Mouse (Mus musculus): Measurements from ENCODE around the gene Pcdh11x. TPM values are rescaled to one million over a fixed set of nuclear protein-coding genes. Genes with fewer than 3 reads are reported as not detected.
"Not testable (repeated sequence)": the region's sequence is repeated elsewhere in the genome, so short reads cannot be mapped to it uniquely, and the experiment has no call there.

Gene Pcdh11x
- 0.34 and 0.44 TPM in 2 replicates for polyA plus RNA-seq (2012; rRNA removed)

DNA sequence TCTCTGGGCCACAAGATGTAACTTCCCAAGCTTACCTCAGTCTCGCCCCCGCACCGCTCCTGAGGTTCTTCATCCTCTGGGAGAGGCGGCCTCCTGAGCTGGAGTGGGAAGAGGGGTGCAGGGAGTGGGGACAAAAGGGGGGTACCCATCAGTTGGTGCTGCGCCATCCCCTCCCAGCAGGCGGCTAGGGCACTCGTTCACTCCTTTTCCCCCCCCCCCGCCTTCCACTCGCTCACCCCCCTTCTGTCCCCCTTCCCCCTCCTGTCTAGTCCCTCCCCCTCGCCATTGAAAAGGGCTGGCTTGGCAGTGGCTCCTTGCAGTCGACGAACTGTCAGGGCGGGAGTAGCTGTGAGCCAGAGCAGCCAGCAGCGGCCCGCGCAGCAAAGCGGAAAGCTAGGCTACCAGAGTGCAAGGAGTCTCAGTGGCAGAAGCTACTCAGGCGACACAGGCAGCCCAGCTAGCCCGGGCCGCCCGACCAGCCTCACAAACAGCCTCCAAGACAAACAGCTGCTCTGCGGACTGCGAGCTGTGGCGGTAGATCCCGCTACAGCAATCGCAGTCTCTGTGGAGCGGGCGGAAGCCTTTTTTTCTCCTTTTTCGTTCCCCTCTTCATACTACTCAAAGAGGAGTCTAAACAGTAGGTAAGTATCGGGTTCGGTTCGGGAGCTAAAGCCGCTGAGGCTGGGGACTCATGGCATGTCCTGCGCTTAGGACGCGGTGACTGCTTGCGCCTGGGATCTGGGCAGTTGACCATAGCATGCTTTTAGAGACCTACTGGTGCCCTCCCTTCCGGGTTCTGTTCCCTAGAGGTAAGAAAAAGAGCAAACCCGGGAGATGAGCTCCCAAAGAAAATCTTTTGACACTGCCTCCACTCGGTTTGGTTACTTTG is at the start of gene Pcdh11x:
Gene Pcdh11x (plus strand): TSS at position 249 of the 889 bp plus-strand sequence.
- no peak for DNase-seq (ENCODE audit: low spot score)

DNA sequence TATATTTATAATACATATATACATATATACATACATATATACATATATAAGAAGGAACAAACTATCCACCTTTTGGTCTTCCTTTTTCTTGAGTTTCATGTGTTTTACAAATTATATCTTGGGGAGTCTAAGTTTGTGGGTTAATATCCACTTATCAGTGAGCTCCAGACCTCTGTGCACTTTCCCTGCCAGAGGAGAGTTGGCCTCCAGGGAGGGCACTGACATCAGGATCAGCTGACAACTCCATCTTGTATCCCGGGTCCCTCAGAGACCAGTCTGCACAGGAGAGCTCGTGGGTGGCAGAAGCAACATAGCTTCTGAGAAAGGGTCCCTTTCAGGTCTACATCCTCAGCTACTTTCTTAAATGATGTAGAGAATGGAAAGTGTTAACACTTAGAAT is 30.0 kb upstream of the Pcdh11x start:
- no peak for DNase-seq (ENCODE audit: low spot score)

DNA sequence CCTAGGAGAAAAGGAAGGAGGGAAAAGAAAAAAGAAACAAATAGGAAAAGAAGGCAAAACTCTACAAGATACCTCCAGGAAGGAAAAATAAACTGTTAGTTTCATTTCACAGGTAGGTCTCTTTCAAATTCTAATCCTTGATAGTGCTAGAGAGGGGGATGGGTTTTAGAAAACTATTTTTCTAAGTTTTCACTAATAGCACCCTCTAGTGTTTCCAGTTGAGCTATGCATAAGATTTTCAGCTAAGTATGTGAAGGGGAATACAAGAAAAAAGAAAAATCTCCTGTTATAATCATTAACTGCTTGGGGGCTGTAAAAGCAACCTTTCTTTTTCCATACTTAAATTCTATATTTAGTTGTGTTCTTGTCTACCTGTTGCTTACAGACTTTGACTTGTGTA is 4.5 kb upstream of the Pcdh11x start:
- DNase-seq (ENCODE audit: low spot score): no peak

DNA sequence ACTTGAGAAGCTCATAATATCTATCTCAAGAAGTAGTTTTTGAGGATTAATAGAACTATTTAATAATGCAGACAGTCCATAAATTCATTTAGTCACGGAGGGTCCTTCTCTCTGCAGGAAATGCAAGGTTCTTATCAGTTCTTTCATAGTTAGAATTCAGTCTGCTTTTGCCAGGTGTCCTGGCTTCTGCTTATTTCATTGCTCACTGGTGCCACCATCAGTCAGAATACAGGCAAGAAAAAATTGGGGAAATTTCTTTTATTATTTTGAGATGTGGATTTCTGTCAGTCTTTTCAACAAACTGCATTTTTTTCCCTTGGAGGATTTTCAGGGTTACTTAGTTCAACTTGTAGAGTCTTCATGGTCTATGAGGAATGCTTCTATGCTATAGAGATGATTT is 2.6 kb upstream of the Pcdh11x start:
- no peak for DNase-seq (ENCODE audit: low spot score)

DNA sequence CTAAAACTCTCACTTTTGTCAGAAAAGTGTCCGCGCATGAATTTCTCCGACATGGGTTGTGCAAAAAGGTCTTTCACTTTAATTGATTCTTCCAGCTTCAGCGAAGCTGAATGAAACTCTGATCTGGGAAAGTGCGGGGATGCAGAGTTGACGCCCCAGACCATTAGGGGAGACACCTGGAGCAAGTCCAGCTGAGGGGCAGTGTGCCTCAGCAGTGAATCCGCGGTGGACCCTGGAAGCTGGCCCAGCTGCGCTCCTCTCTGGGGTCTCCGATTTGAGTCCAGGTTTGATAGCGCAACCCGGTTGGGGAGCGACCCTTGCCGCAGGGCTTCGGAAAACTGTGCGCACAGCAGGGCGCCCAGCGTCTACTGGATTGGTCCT is 831 bp downstream of the Pcdh11x start:
- DNase-seq (ENCODE audit: low spot score): no peak

DNA sequence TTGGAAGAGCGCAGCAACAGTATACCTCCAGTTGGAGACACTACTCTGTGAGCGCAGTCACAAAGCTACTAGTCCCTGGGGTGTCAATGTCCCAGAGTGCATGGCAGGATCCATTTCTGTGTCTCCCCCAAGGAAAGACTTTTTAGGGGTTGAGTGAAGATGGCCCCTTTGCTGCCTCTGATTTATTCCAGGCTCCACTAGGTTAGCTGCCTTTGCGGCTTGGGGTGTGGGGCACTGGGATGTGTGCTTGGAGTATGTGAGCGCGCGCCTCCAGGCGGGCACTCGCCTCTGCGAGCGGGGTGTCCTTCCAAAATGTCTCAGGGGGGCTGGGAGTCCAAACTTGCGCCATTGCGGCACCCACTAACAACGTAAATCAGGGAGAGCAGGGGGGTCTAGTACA is 1.6 kb downstream of the Pcdh11x start:
- DNase-seq (ENCODE audit: low spot score): no peak

DNA sequence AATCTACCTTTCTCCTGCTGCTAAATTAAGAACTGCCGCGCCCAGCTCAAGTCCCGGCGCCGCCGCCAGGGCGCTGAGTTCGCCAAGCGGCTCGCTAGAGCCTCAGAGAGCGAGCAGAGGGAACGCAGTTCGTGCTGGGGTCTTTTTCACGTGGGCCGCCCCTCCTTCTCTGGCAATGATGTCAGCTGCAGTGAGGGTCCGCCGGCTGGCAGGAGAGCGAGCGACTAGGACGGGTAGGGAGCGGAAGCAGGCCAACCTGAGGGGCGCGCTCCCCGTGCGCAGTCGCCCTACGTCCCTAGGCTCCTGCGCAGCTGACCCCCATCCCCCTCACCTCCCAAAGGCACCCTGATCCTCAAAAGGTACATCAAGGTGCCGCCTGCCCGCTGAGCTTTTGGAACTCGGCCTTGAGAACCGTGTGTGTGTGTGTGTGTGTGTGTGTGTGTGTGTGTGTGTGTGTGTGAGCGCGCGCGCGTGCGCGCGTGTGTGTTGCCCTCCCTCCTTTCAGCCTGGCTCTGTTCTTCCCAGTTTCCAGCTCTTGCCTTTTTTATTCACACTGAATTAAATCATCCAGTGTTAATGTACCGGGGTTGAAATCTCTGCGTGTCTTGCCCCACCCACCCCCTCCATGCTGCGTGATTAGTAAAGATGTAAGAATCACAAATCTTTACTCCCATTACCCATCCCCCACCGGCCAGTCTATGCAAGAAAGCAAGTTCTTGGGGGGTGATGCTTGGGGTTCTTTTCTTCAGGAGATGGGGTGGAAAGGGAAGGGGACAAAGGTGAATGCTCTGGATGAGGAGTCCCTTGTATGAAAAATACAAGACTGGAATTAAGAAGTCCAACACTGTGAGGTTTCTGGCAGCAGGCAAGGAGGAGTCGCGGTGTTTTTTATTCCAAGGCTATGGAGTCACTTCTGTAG is 3.0 kb downstream of the Pcdh11x start:
- DNase-seq (ENCODE audit: low spot score): no peak

DNA sequence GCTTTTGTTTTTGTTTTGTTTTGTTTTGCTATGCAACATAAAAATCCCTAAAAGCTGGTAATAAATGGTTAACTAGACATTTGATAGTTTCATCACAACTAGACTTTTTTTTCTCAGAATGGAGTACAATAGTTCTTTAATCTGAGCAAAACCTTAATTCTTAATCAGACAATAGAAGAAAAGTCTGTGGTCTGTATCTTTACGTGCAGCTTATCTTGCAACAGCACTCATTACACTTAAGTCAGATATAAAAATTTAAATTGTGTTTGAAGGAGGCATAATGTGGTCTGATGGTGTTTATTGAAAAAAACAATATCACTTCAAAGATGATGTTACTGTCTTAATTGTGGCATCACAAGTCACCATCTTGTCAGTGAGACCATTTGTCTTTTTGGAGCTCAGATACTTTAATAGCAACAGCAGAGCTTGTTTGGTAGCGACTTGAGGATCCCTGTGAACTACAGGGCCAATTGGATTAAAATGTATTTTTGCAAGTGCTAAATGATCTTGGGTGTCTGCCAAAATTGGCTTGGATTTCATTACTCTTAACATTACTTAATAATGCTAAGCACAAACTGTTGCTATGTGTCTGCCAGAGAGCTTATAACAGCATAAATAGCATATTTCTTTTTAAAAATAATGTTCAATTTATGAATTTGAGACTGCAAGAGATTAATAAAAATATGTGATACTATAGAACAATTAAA is 11.6 kb downstream of the Pcdh11x start:
- no peak for DNase-seq (ENCODE audit: low spot score)

DNA sequence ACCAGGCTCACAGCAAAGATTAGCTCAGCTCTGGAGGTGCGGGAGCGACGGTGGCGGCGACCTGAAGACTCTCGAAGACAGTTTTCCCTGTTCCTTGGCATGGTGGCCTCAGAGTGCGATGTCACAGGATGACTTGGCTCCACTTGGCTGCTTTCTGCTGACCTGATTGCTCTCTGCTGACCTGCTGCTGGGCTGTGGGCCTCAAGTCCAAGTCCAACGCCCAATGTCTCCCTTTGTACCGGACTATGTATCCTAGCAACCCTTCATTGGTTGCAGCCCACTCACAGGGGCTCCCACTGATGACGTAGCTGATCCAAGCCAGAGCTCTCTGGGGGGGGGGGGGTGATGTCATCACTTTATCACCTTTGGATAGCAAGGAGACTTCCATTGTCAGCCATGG is 22.9 kb downstream of the Pcdh11x start, which contains the start of gene H2afb3:
Gene H2afb3 (minus strand): TSS at position 101 of the 400 bp plus-strand sequence.
- not testable (repeated sequence) for DNase-seq (ENCODE audit: low spot score)

DNA sequence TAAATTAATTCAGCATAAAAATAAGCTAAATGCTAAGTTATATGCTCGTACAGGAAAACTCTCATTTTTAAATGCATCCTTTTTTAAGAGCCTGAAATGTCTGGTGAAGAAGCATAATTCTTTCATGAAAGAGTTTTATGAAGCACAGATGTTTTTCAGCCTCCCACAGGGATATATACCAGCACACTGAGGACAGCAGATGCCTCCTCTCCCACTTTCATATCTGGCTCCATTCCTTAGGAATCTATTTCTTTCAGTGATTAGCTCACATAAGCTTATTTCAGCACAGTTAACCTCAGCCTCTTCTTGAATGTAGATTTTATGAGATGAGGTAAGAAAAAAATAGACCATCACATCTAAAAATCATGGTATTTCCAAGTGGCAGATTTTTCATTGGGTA is 176.2 kb downstream of the Pcdh11x start:
- no peak for DNase-seq (ENCODE audit: low spot score)

DNA sequence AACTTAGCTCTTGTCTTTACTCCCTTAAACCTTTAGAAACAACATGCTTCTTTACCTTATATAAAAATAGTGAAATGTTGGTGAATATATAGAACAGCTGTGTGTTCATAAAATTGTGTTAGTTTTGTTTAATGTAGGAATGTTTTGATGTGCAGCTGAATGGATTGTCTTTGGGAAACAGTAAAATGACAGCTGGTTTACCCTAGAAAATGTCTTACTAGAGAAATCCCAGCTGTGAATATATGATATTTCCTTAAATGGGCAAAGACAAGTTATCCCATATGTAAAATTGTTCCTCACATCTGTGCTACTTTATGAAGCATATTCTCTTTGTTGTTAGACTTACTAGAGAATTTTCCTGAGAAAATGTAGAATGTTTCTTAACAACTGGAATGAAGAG is 196.4 kb downstream of the Pcdh11x start:
- DNase-seq (ENCODE audit: low spot score): no peak

DNA sequence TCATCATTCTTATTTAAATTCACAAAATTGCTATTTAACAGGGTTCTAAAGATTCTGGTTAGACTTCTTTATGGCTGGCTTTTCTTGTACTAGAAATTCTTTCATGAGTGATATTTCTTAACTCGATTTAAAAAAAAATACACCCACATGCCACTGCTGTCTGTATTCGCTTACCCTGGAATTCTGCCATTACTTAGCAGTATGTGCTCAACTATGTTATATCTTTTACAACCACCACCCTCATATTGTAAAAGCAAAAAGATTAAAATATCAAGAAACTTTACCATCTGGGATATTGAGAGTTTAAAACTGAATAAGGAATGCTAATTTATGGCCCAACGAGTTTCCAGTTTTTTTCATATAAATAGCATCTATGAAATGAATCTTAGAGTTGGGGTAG is 234.9 kb downstream of the Pcdh11x start:
- no peak for DNase-seq (ENCODE audit: low spot score)

DNA sequence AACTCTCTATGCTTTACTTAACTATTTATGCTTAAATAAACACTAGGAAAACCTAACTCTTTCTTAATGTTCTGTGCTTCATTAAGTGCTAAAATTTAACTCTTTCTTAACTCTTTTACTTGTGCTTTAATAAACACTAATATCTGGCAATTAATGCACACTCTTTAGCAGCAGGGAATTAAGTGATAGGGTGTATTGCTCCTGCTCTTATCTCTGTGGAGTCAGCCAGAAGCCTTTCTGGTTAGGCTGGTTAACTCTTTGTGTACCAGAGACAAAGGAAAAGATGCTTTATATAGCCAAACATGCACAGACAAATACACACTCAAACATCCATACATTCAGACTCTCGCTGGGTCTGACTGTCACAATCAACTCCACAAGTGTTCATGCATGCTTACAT is 309.2 kb downstream of the Pcdh11x start:
- no peak for DNase-seq (ENCODE audit: low spot score)

DNA sequence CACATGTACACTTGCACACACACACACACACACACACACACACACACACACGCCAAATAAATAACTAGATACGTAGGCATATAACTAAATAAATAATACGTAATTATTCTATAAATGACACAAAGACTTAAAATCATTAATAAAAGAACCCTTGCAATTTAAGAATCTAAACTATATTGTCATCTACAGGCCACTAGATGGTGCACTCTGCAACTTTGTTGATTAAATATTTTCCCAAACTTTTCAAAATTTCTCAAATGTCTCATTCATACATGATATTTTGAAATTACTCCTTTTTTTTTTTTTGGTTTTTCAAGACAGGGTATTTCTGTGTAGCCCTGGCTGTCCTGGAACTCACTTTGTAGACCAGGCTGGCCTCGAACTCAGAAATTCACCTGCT is 328.4 kb downstream of the Pcdh11x start:
- DNase-seq (ENCODE audit: low spot score): no peak

DNA sequence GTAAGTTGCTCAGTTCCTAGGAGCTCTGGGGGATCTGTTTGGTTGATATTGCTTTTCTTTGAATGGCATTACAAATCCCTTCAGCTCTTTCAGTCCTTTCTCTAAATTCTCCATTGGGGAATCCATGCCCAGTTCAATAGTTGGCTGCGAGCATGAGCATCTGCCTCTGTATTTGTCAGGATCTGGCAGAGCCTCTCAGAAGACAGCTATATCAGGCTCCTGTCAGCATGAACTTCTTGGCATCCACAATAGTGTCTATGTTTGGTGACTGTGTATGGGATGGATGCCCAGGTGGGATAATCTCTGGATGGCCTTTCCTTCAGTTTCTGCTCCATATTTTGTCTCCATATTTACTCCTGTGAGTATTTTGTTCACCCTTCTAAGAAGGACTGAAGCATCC is 380.2 kb downstream of the Pcdh11x start:
- DNase-seq (ENCODE audit: low spot score): not testable (repeated sequence)

DNA sequence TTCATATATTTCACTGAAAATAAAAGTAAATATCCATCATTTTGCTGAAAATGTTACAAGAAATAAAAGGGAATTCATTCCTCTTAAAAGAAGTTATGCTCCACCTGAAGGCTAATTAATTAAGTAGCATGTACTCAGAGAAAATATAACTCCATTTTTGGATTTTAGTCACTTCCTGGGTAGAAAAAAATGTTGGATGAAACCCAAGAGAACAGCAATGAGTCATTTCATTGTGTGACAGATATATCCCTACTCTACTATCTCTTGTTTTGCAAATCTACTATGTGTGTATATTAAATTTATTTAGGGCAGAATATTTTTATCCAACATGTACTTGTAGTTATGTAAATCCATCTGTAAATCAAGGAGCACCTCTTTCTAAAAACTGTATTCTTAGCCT is 444.1 kb downstream of the Pcdh11x start:
- no peak for DNase-seq (ENCODE audit: low spot score)

DNA sequence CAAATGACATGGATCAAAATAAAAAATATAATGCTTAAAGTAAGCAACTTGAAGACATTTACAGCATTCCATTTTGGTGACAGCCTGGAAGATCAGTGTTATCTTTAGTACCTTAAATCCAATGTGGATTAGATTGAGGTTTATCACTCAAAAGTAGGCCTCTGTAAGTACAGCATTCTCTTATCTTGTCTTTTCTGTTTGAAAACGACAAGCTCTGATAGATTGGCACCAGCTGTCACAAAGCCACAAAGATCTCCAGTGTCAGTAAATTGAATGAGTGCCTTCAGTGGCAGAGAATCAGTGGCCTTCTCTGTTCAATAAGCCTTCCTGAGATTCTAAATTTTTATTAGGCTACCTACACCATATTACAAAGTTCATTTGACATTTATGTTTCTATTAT is 445.7 kb downstream of the Pcdh11x start:
- DNase-seq (ENCODE audit: low spot score): no peak

DNA sequence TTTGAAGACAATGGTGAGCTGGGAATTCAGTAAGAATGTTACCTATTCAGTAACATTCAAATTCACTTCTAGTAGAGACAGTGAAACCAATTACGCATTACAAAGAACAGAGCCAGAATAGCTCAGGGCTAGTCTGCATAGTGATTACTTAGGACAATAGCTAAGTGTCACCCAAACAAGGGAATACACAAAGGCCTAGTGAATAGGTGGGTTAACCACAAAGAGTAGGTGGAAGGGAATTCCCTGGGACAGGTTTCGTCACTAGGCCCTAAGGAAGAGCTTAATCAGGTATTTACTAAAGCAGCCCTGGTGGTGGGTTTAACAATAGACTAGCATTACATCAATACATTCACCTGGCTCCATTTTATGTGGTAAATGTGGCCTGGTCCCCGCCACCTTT is 654.5 kb downstream of the Pcdh11x start:
- no peak for DNase-seq (ENCODE audit: low spot score)
